Mouse (Mus musculus): Measurements from ENCODE around the gene BC052040. TPM values are rescaled to one million over a fixed set of nuclear protein-coding genes. Genes with fewer than 3 reads are reported as not detected.

BC052040 gene
- total RNA-seq, 2 experiments from 2014 or later = 1.6 to 2.0 TPM

- DNase-seq (ENCODE audit: low spot score) = no peak
- intact Hi-C loops (cut with DNase I) = no loop called here
Observed at GRCm38 (mm10) chr2:115598266-115598665, 16.8 kb downstream of the BC052040 start.

DNA sequence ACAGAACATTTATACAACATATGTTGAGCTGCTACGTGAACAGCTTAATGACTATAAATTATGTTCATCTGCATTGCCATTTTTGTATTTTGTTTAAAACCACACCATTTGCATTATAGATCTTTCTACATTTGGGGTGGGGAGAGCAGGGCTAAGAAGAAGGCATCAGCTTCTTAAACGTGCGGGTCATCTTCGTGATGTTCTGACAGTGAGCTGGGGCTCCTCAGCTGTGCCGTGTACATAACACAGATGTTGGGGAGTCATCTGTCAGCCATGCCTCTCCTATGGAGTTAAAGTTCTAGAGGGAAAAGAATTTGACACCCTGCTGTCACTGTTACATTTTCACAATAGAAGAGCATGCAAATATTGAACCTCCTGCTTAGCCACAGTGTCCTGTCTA is 19.2 kb downstream of the BC052040 start:
- intact Hi-C loops (cut with DNase I) = no loop called here

DNA sequence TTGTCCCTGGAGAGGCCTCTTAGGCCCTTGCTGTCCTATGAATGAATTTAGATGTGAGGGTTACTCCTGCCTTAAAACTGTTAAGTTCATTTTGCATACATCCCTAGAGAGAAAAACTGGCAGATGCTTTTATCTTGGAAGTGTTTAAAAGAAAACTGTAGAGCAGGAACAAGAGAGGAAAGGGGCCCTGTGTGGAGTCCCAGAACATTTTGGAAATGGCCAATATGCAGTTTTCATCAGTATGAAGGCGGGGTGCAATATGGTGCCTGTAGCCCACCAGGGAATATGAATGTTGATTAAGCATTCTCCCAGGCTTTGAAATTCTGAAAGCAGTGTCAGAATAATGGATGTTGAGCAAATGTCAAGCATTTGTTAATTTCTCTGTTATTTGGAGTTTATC is 19.8 kb downstream of the BC052040 start:
- DNase-seq (ENCODE audit: low spot score) = no peak
- intact Hi-C loops (cut with DNase I) = no loop called here

More for the DNA sequence above, 19.2 kb downstream of the BC052040 start:
- no peak for DNase-seq (ENCODE audit: low spot score)

- DNase-seq (ENCODE audit: low spot score) = no peak
- intact Hi-C loops (cut with DNase I) = no loop called here
Observed at GRCm38 (mm10) chr2:115602116-115602515, 20.6 kb downstream of the BC052040 start.

GRCm38 (mm10) chr2:115604132-115604531 is 22.6 kb downstream of the BC052040 start:
- intact Hi-C loops (cut with DNase I) = no loop called here

GRCm38 (mm10) chr2:115605829-115606336 is 24.4 kb downstream of the BC052040 start:
- DNase-seq (ENCODE audit: low spot score) = no peak
- intact Hi-C loops (cut with DNase I) = no loop called here

More at GRCm38 (mm10) chr2:115604132-115604531, 22.6 kb downstream of the BC052040 start:
- DNase-seq (ENCODE audit: low spot score) = no peak

- intact Hi-C loops (cut with DNase I) = no loop called here
Observed at GRCm38 (mm10) chr2:115609020-115609419, 27.5 kb downstream of the BC052040 start.

DNA sequence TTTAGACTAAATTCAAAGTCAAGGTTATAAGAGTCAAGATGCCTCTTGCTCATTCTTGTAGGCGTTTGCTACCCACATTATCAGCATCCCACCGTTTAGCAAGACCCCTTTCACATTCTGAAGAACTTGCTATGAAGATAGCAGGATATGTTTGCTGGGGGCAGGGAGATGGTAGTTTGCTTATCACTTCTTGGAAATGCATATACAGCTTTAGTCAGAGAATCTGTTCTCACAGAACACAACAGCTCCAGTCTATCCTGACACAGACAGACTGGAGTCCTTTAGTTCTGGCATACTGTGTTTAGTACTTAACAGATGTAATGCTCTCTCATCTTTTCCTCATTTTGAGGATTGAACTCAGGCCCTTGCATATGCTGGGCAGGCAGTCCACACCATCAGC is 28.6 kb downstream of the BC052040 start:
- DNase-seq (ENCODE audit: low spot score) = no peak

More at GRCm38 (mm10) chr2:115609020-115609419, 27.5 kb downstream of the BC052040 start:
- no peak for DNase-seq (ENCODE audit: low spot score)

DNA sequence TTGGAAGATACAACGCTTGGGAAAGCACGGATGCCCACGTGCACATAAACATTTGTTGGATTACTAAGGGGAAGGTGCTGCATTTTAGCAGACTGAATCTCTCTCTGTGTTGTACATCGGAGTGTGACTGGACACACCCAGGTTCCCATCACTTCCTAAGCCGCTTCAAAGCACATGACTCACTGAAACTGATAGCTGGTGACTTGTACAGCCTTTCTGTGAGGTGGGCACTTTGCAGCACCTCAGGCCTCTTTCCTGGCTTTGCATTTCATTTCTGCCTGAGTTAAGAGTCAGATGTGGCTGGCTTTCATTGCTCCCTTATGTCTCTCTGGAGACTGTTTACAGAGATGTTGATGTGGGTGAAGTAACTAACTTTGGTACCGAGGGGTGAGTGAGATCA is 29.0 kb downstream of the BC052040 start:
- intact Hi-C loops (cut with DNase I) = no loop called here
- DNase-seq (ENCODE audit: low spot score) = no peak

More for the DNA sequence above, 28.6 kb downstream of the BC052040 start:
- intact Hi-C loops (cut with DNase I) = no loop called here

DNA sequence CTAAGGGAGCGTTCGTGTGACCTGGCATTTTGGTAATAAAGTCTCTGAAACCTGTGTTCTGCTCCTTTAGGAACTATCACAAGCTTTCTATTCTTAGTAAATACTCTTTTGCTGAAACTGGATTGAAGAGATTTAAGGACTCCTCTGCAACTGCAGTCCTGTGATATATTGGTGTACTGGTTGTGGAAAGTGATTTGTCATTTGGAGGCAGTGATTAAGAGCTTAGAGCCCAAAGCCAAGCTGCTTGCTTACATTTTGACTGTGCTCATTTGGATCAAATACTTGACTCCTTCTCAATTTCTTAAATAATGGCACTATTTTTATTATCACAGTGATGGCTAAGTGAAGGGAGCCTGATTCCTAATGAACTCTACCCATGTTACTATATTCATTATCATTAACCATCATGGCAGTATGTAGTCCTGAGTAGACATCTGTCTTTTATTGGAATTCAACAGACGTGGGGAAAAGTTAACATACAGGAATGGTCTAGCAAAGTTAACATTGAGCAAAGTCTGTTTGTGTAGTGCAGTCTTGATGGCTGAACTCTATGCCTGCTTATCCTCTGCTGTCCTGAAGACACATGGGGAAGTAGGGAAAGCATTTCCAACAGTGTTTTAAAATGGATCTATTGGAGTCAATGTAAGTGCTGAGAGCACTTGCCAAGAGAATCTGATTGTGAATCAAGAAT is 32.5 kb downstream of the BC052040 start:
- intact Hi-C loops (cut with DNase I) = no loop called here

DNA sequence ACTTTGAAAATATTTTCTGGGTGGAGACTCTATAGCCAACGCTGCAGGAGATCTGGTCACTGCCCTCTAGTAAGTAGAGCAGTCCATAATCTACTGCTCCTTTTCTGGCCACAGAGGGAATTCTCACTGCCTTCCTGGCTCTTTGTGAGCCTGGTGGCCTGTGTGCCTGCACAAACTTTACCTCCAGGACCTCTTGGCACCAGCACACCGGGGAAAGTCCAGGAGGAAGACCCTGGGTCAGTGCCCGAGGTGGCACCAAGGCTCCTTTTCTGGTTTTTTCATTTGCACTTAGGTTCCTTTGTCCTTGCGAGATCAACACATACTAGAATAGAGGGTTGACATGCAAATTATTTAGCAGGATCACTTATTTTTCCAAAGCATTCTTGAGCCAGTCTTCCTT is 47.0 kb downstream of the BC052040 start:
- no peak for DNase-seq (ENCODE audit: low spot score)
- intact Hi-C loops (cut with DNase I) = no loop called here

More for the DNA sequence above, 32.5 kb downstream of the BC052040 start:
- DNase-seq (ENCODE audit: low spot score) = no peak

DNA sequence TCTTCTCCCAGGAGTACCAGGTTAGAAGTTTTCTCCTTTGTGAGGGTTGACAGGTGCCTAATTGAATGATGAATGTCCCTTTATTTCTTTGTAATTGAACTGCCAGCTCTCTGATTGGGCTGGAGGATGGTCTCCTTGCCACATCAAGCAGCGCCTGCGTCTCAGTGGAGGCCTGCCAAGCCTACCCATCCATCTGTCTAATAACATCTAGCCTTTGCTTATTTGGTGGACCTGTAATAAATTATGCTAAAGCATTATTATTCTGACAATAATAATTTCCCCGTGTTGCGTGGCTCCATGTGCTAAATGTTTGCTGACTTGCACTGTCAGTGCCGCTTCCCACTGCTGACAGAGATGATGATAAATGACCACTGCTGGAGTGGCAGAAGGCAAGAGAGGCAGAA is 49.5 kb downstream of the BC052040 start:
- intact Hi-C loops (cut with DNase I) = loop anchor here (10.0 kb wide), 1 partner anchor 474 kb away; no protein-coding TSS in a partner anchor
- DNase-seq (ENCODE audit: low spot score) = no peak

GRCm38 (mm10) chr2:115631826-115632225 is 50.3 kb downstream of the BC052040 start:
- intact Hi-C loops (cut with DNase I) = loop anchor here (10.0 kb wide), 1 partner anchor 473 kb away; no protein-coding TSS in a partner anchor
- no peak for DNase-seq (ENCODE audit: low spot score)

GRCm38 (mm10) chr2:115650203-115650602 is 68.7 kb downstream of the BC052040 start:
- intact Hi-C loops (cut with DNase I) = no loop called here
- DNase-seq (ENCODE audit: low spot score) = no peak

DNA sequence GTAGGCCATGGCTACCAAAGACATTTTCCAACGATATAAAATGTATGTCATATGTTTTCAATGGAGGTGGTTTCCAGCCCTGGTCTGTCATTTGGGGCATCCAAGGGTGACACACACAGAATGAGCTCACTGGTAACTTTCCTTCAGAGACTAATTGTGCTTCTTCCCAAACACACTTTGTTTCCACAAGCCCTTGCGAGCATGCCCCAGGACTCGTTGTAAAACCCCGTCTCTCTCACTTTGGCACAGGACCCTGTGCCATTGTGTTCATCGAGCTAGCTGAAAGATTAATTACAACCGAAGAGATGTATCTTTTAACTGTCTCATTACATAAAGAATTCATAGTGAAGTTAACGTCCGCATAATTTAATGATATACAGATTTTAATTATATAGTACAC is 78.2 kb downstream of the BC052040 start:
- DNase-seq (ENCODE audit: low spot score) = no peak
- intact Hi-C loops (cut with DNase I) = no loop called here

DNA sequence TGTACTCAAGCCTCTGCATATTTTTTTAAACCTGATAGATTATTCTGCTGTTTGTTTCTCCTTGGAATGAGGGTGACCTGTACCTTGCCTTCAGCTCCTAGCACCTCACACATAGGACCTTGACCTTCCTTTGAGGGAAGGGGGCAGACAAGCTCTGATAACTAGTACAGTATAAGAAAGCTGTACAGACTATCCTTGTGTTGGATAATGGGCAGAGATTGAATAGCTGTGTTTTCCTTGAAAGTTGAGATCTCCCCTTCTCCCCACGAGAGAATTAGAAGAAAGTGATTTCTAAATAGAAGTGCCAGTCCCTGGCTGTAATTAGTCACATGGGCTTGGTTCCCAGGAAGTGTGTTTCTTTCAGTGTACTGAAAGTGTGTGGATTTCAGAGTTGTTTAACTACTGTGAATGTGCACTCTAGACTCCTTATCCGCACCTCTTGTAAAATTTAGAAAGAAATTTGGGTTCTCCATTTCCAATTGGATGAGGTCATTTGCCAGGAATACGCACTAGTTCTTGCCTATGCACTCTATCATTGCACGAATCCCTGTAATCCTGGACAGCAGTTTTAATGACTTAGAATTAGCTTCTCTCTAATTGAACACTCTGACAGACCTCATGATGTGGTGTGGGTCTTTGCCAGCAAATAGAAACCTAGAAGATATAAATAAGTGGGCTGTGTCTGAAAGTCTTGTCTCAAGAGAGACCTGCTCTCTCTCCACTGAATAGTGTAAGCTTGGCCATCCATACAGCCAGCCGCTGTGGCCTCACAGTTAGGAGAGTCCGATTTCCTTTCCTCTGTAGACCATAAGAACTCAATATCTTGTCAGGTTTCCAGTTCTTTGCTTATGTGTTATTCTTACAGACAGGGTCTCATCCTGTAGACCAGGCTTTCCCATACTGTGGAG is 79.0 kb downstream of the BC052040 start:
- no peak for DNase-seq (ENCODE audit: low spot score)
- intact Hi-C loops (cut with DNase I) = no loop called here

DNA sequence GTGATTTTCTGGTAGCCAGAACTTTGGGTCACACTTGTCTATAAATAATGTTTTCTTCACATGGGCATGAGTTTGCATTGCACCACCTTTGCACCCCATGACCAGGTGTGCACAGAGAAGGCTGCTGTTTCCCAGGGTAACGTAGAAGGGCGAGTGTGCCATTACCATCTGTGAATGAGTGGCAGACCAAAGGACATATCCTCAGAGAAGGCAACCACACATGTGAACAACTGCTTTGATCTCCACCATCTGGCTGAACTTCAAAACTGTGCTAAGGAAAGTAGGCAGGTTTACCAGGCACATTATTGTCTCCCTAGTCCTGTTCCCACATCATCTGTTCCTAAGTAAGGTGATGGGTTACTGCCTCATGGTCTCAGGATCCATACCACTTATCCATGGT is 86.0 kb downstream of the BC052040 start:
- intact Hi-C loops (cut with DNase I) = no loop called here
- no peak for DNase-seq (ENCODE audit: low spot score)

- DNase-seq (ENCODE audit: low spot score) = no peak
- intact Hi-C loops (cut with DNase I) = no loop called here
Observed at GRCm38 (mm10) chr2:115673054-115673660, 91.6 kb downstream of the BC052040 start.

- DNase-seq (ENCODE audit: low spot score) = no peak
- intact Hi-C loops (cut with DNase I) = no loop called here
Observed at GRCm38 (mm10) chr2:115678786-115679185, 97.3 kb downstream of the BC052040 start.

GRCm38 (mm10) chr2:115685250-115685649 is 103.7 kb downstream of the BC052040 start:
- DNase-seq (ENCODE audit: low spot score) = no peak
- intact Hi-C loops (cut with DNase I) = no loop called here
